7 mouse cellular contexts compared by ENCODE assay signal in the genomic region with DNA sequence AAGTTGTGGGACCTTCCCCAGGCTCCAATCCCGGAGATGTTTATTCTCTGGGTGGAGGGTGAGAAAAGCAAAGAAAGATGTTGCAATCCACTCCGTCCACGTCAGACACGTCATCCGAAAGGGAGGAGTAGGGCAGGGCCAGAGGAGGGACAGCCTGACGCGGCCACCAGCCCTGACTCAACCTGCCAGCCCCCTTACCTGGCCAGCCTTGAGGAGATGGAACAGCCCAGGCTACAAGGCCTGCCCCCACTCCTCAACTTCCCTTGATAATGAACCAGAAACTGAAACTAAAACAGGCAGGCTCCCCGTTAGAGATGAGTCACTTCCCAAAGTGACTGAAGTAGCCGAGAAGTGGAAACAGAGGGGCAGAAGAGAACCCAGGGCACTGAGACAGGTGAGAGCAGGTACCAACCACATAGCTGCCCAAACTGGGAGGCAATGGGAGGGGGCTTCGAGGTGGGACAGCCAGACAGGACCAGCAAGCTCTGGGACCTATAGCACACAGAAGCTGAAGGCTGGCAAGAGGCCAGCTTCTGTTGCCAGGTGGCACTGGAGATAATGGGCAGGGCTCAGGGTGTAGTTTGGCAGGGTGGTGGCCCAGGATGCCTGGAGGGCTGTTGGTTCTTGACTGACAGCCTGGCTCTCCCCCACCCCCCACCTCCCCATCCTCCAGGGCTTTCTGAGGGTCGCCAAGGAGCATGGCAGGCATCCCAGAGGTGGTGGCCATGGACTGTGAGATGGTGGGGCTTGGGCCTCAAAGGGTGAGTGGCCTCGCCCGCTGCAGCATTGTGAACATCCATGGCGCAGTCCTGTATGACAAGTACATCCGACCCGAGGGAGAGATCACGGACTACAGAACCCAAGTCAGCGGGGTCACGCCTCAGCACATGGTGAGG. TPM values are rescaled to one million over a fixed set of nuclear protein-coding genes. Genes with fewer than 3 reads are reported as not detected.
DNase-seq lines count a peak whose midpoint lies in the region; ATAC-seq and TF ChIP-seq lines count a peak whose summit lies in the region.

No protein-coding gene starts in this region.

- no peak overlapping the region for H3K9ac ChIP-seq in lung, embryonic 15.5 days

- no peaks in the 10 kb centered on the region for H3K27me3 ChIP-seq in lung, embryonic 15.5 days

- peak overlapping the region; percentile 74 for H3K4me3 ChIP-seq in bone marrow, adult 2 months (replicated peaks; ENCODE audit: control insufficient read depth, low read depth, low read length)
- peak overlapping the region; percentile 29 for H3K4me3 ChIP-seq in lung, embryonic 15.5 days

- peak; percentile 83 for TF ChIP-seq POLR2A in bone marrow, adult 2 months (IDR thresholded peaks at IDR 0.05; ENCODE audit: borderline replicate concordance, control insufficient read depth, low read depth, low read length)

- H3K9me3 ChIP-seq in lung, embryonic 15.5 days, result no peaks in the 10 kb centered on the region

- ATAC-seq in lung, embryonic 15.5 days (ENCODE audit: borderline replicate concordance, extremely low read depth, low FRiP score, low TSS enrichment), result peak; percentile 84

- peak; percentile 13; the same call in 1 of the 2 replicates for TF ChIP-seq CTCF in bone marrow, adult 2 months (IDR thresholded peaks at IDR 0.05; ENCODE audit: control insufficient read depth, insufficient read depth, low read length)

- peaks cover 1% of the 10 kb centered on the region; the same call in 1 of the 2 replicates for H3K4me1 ChIP-seq in bone marrow, adult 2 months (ENCODE audit: control insufficient read depth, insufficient read depth, low read length)
- H3K4me1 ChIP-seq in lung, embryonic 15.5 days, result peaks cover 21% of the 10 kb centered on the region

- peak overlapping the region; percentile 88 for H3K27ac ChIP-seq in bone marrow, adult 2 months (ENCODE audit: control insufficient read depth, insufficient read depth, low read depth, low read length, poor library complexity)
- peak overlapping the region; percentile 79 for H3K27ac ChIP-seq in lung, embryonic 15.5 days

- H3K36me3 ChIP-seq in lung, embryonic 15.5 days, result 0 out of 2 replicates have a peak, but pooled peaks cover 2% of the 10 kb centered on the region

- 22% methylated on average over 19 of the region's 19 CpGs for WGBS in bone marrow, adult 2 months
- WGBS in lung, embryonic 15.5 days, result 43% methylated on average over 19 of the region's 19 CpGs

- peak; percentile 47 for DNase-seq in ovary, adult 18-20 months (ENCODE audit: low spot score)
- DNase-seq in ovary, postnatal 10 days (ENCODE audit: low spot score), result no peak
- peak; percentile 55 to 56 for DNase-seq in heart, postnatal 14 days
- peak; percentile 88 to 91 for DNase-seq in spleen, postnatal 4 days (ENCODE audit: low spot score in 2 of 2)
- no peak for DNase-seq in right cerebral cortex, postnatal 4 days

- intact Hi-C loops in heart, postnatal 14 days (cut with DNase I), result no loop called here

- peak overlapping the region; percentile 53 for H3K4me2 ChIP-seq in lung, embryonic 15.5 days

RNA-seq across cellular contexts. Expression of a gene that starts 0.7 kb away (rescaled TPM):
- polyA plus RNA-seq in bone marrow, adult 2 months (2011; ENCODE audit: insufficient read depth, insufficient read length, low replicate concordance, missing spikeins), result 159 and 207 TPM in 2 replicates
- total RNA-seq in heart, postnatal 14 days (2021), result 10 to 100 TPM; 21.5 to 23.6 TPM
- polyA plus RNA-seq in lung, embryonic 15.5 days (2015; fragmentation: Nextera tagmentation; extraction: Ambion mirVana), result 9.4 and 13.9 TPM in 2 replicates

RNA-seq across cellular contexts. Expression of a gene that starts 18.2 kb away (rescaled TPM):
- 15.9 and 41.8 TPM in 2 replicates for polyA plus RNA-seq in bone marrow, adult 2 months (2011; ENCODE audit: insufficient read depth, insufficient read length, low replicate concordance, missing spikeins)
- 10 to 100 TPM; 25.8 to 29.4 TPM for total RNA-seq in heart, postnatal 14 days (2021)
- 35.7 and 36.7 TPM in 2 replicates for polyA plus RNA-seq in lung, embryonic 15.5 days (2015; fragmentation: Nextera tagmentation; extraction: Ambion mirVana)

Comparison
In these comparisons a context has a peak if more than half of its experiments do, and no peak if none do; other contexts are left out.
1. DNase-seq: peak in ovary, adult 18-20 months (single experiment), heart, postnatal 14 days (2 of 2) and spleen, postnatal 4 days (2 of 2); none in ovary, postnatal 10 days (single experiment) and right cerebral cortex, postnatal 4 days (single experiment).
2. RNA of a gene that starts 0.7 kb away (polyA plus RNA-seq): 159 to 207 TPM in bone marrow, adult 2 months; 9.4 to 13.9 TPM in lung, embryonic 15.5 days; every median in the first group is over 10 times any median in the second.